Comparison of ENCODE assay signal across 35 mouse cellular contexts in genomic region chr17:69488826-69489225, GRCm38 (mm10). TPM values are rescaled to one million over a fixed set of nuclear protein-coding genes. Genes with fewer than 3 reads are reported as not detected.
"Had no signal": no experiment of that assay in that cellular context is flagged by ENCODE, and none has a peak within 500 bp of the region (broad histone marks: within the 10 kb centered on the region; RNA-seq: fewer than 3 reads in every experiment).

No protein-coding gene starts in this region.

- H3K27me3 ChIP-seq: embryonic facial prominence, embryonic 12.5 days; embryonic facial prominence, embryonic 13.5 days; embryonic facial prominence, embryonic 15.5 days; forebrain, embryonic 12.5 days; forebrain, embryonic 13.5 days; forebrain, embryonic 15.5 days had no signal

- DNase-seq: cerebellum, adult 2 months; cerebellum, adult 8-10 months; cerebellum, adult 9-10 months; cerebellum, adult 9-11 months; cerebellum, postnatal 10 days; cerebellum, postnatal 14 days; cerebellum, postnatal 25 days; cerebellum, postnatal 36 days; embryo, embryonic 11 days; forebrain, postnatal 0 days; gastrocnemius, adult 2 months; gastrocnemius, postnatal 10 days; gastrocnemius, postnatal 14 days; gastrocnemius, postnatal 25 days; gastrocnemius, postnatal 36 days; heart, adult 18-20 months; heart, adult 2 months had no signal

- H3K36me3 ChIP-seq: embryonic facial prominence, embryonic 10.5 days; embryonic facial prominence, embryonic 12.5 days; embryonic facial prominence, embryonic 13.5 days; embryonic facial prominence, embryonic 15.5 days; forebrain, embryonic 10.5 days; forebrain, embryonic 12.5 days; forebrain, embryonic 15.5 days had no signal

- H3K27ac ChIP-seq: embryonic facial prominence, embryonic 10.5 days; embryonic facial prominence, embryonic 12.5 days; embryonic facial prominence, embryonic 13.5 days; embryonic facial prominence, embryonic 15.5 days; forebrain, embryonic 10.5 days; forebrain, embryonic 12.5 days; forebrain, embryonic 13.5 days; forebrain, embryonic 15.5 days; gastrocnemius, adult 2 months; heart, adult 2 months had no signal

- H3K9ac ChIP-seq: embryonic facial prominence, embryonic 12.5 days; embryonic facial prominence, embryonic 13.5 days; embryonic facial prominence, embryonic 15.5 days; forebrain, embryonic 12.5 days; forebrain, embryonic 13.5 days; forebrain, embryonic 15.5 days; forebrain, postnatal 0 days had no signal

- H3K4me2 ChIP-seq: embryonic facial prominence, embryonic 12.5 days; embryonic facial prominence, embryonic 13.5 days; embryonic facial prominence, embryonic 15.5 days; forebrain, embryonic 12.5 days; forebrain, embryonic 13.5 days; forebrain, embryonic 15.5 days had no signal

- ATAC-seq: forebrain, embryonic 13.5 days; forebrain, embryonic 14.5 days; forebrain, embryonic 15.5 days; forebrain, embryonic 16.5 days; forebrain, postnatal 0 days had no signal

- H3K4me3 ChIP-seq: embryonic facial prominence, embryonic 10.5 days; embryonic facial prominence, embryonic 12.5 days; embryonic facial prominence, embryonic 13.5 days; embryonic facial prominence, embryonic 15.5 days; erythroblast, embryonic 14.5 days; forebrain, embryonic 10.5 days; forebrain, embryonic 12.5 days; forebrain, embryonic 13.5 days; forebrain, embryonic 15.5 days; gastrocnemius, adult 2 months; heart, adult 2 months had no signal

- H3K4me1 ChIP-seq: embryonic facial prominence, embryonic 10.5 days; embryonic facial prominence, embryonic 12.5 days; embryonic facial prominence, embryonic 13.5 days; embryonic facial prominence, embryonic 15.5 days; forebrain, embryonic 10.5 days; forebrain, embryonic 12.5 days; forebrain, embryonic 13.5 days; forebrain, embryonic 15.5 days had no signal

- H3K9me3 ChIP-seq: embryonic facial prominence, embryonic 10.5 days; embryonic facial prominence, embryonic 12.5 days; embryonic facial prominence, embryonic 13.5 days; embryonic facial prominence, embryonic 15.5 days; forebrain, embryonic 10.5 days; forebrain, embryonic 12.5 days; forebrain, embryonic 13.5 days; forebrain, embryonic 15.5 days had no signal

RNA-seq across cellular contexts. Expression of gene Akain1, which starts 49.7 kb away (rescaled TPM):
- total RNA-seq: common myeloid progenitor, adult 5-6 weeks; gastrocnemius, adult 18-20 months; gastrocnemius, adult 2 months; gastrocnemius, adult 8-10 months; gastrocnemius, postnatal 10 days; gastrocnemius, postnatal 14 days; gastrocnemius, postnatal 25 days; gastrocnemius, postnatal 36 days; gastrocnemius, postnatal 4 days; granulocyte monocyte progenitor cell, adult 5-6 weeks; heart, adult 2 months; heart, adult 8-10 months had no signal
- polyA plus RNA-seq: embryonic facial prominence, embryonic 10.5 days; embryonic facial prominence, embryonic 12.5 days; embryonic facial prominence, embryonic 13.5 days; embryonic facial prominence, embryonic 14.5 days; embryonic facial prominence, embryonic 15.5 days; erythroblast, embryonic 14.5 days; forebrain, embryonic 10.5 days had no signal
